Mouse (Mus musculus): ENCODE data around the gene Slc16a13.

Slc16a13 gene

GRCm38 (mm10) chr11:70220731-70221602 lies at the start of gene Slc16a13:
Slc16a13 (minus strand) TSS chr11:70221064.
- peak; percentile 94 to 97 for DNase-seq (ENCODE audit: low spot score in 2 of 2)

DNA sequence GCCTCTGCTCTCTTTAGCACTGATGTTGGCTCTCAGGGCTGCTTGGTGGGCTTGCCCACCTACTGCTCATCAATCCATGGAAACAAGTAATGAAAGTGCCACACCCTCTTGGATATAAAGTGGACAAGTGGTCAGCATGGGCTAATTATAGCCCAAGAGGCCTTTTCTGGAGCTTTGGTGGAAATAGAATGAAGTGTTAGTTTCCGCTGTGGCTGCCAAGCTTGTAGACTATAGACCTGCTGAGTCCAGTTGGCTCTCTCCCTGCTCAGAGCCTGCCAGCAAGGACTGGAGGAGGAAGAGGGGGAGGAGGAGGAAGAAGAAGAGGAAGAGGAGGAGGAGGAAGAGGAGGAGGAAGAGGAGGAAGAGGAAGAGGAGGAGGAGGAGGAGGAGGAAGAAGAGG lies 45.5 kb upstream of the Slc16a13 start:
- no peak for DNase-seq (ENCODE audit: low spot score in 2 of 2)

GRCm38 (mm10) chr11:70265819-70266218 lies 45.0 kb upstream of the Slc16a13 start:
- DNase-seq (ENCODE audit: low spot score in 2 of 2): no peak

- no peak for DNase-seq (ENCODE audit: low spot score in 2 of 2)
These were observed 44.4 kb upstream of the Slc16a13 start for GRCm38 (mm10) chr11:70265252-70265651.

DNA sequence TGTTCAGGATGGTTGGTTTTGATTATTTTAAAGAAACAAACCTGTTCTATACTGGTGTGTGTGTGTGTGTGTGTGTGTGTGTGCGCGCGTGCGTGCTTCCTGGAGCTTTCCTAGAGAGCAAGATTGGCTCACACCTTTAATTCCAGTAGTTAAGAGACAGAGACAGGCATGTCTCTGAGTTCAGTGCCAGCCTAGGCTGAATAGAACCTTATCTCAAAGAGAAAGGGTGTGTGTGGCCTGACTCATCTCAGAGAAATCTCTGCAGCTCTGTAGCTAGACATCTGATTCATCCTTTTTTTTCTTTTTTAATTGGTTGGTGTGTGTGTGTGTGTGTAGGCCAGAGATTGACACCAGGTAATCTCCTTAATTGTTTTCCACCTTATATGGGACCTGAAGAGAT lies 38.2 kb upstream of the Slc16a13 start:
- DNase-seq (ENCODE audit: low spot score in 2 of 2): no peak

DNA sequence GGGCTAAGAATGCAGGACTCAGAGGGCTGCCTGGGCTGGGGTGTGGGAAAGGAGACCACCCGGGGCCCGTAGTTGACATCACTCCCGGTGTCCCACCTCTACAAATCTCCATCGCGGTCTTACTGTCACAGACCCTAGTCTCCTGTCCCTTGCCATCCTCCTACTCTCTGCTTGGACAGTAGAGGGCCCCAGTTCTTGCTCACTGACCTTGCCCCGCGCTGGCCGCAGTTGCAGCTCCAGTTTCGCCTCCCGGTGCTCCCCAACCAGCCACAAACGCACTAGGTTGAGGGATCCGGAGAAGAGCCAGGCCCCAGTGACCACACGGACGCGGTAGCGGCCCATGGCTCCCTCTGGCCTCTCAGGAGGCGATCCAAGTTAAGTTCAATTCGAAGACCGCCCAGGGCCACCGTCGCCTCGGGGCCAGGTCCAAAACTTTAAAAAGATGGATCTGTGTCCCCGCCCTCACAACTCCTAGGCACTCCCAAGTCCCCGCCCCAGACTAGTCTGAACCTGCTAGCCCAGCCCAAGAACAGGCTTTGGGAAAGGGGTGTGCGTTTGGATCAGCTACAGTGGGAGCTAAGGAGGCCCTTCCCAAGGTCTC lies 34.2 kb upstream of the Slc16a13 start, which contains the start of gene Alox12:
Gene Alox12 (minus strand): TSS at position 423 of the 601 bp plus-strand sequence.
- no peak for DNase-seq (ENCODE audit: low spot score in 2 of 2)

- DNase-seq (ENCODE audit: low spot score in 2 of 2): no peak
These were observed 33.5 kb upstream of the Slc16a13 start for GRCm38 (mm10) chr11:70254337-70254736.

- no peak for DNase-seq (ENCODE audit: low spot score in 2 of 2)
These were observed 31.0 kb upstream of the Slc16a13 start for GRCm38 (mm10) chr11:70251853-70252252.

DNA sequence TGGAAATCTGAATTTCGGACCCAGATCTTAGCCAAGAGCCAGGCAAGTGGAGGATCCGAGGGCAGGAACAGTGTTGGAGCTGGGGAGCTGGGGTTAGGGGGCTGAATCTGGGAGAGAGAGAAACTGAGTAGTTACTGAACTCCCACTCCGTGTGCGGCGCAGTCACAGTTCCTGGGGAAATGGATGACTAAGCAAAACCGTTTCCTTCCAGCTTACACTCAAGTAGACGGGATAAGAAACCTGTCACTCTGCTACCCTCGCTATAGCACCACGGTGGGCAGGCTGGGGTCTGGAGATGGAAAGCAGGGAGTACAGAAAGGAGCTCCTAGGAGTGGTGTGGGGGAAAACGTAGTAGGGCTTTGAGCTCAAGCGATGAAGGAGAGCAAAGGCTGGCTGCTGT lies 29.3 kb upstream of the Slc16a13 start:
- DNase-seq (ENCODE audit: low spot score in 2 of 2): no peak

- no peak for DNase-seq (ENCODE audit: low spot score in 2 of 2)
These were observed 26.4 kb upstream of the Slc16a13 start for GRCm38 (mm10) chr11:70247136-70247845.

GRCm38 (mm10) chr11:70242591-70242990 lies 21.7 kb upstream of the Slc16a13 start:
- DNase-seq (ENCODE audit: low spot score in 2 of 2): no peak

DNA sequence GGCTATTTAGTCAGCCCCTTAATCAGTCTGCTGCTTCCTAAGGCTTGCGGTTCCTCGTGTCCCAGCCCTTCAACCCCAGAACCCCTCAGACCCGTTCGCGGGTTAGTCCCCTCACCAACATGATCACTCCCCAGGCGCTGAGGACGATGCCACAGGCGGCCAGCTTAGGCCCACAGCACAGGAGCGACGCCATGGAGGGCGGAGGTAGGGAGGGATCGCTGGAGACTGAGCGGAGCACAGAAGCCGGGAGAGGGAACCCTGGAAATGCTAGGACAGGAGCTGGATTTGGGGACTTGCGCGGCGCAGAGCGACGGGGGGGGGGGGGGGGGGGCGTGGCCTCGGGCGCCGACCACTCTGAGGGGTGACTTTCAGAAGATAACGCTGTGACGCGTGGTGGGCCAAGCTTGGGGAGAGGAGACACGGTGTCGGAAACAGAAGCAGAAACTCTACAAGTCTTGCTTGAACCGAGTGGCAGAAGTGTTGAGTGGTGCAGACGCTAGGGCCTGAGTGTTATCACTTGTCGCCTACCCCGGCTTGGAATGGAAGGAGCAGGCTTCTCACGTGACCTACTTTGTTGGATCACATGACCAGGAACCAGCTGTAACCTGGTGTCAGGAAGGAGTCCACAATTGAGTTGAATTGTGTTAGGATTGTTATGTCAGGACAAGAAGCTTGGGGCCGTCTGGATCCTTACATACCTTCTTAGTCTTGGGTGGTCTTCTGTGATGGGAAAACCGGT lies 18.8 kb upstream of the Slc16a13 start, which contains the start of the genes Gm21988 and Rnasek:
Gene Gm21988 (minus strand): TSS at position 290 of the 739 bp plus-strand sequence.
Gene Rnasek (minus strand): TSS at position 302 of the 739 bp plus-strand sequence.
- peak; percentile 68 to 76 for DNase-seq (ENCODE audit: low spot score in 2 of 2)

GRCm38 (mm10) chr11:70238591-70239440 lies 18.0 kb upstream of the Slc16a13 start:
- no peak for DNase-seq (ENCODE audit: low spot score in 2 of 2)

- DNase-seq (ENCODE audit: low spot score in 2 of 2): peak; percentile 96 to 97
These were observed 16.7 kb upstream of the Slc16a13 start, which contains the start of gene 0610010K14Rik for GRCm38 (mm10) chr11:70237457-70238167. 0610010K14Rik (minus strand) TSS chr11:70237914.

- DNase-seq (ENCODE audit: low spot score in 2 of 2): no peak
These were observed 15.9 kb upstream of the Slc16a13 start for GRCm38 (mm10) chr11:70236717-70237116.

GRCm38 (mm10) chr11:70235254-70235900 lies 14.5 kb upstream of the Slc16a13 start:
- DNase-seq (ENCODE audit: low spot score in 2 of 2): no peak

DNA sequence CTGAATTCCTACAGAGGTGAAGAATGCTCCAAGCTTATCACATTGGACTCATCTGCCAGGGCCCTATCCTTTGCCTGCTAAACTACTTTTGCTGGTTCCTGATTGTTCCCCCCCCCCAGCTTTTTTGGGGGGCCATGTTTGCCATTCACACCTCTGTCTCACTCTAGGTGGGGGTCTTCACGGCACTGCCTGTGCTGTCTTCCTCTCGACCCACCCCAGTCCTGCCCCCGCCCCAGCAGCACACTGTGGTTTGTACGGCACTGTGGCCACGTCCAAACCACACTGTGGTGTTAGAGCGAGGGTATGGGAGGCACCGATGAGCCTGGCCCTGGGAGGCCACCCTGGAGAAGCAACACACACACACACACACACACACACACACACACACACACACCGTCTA lies 13.6 kb upstream of the Slc16a13 start:
- DNase-seq (ENCODE audit: low spot score in 2 of 2): no peak

GRCm38 (mm10) chr11:70234037-70234436 lies 13.2 kb upstream of the Slc16a13 start:
- DNase-seq (ENCODE audit: low spot score in 2 of 2): no peak

- no peak for DNase-seq (ENCODE audit: low spot score in 2 of 2)
These were observed 12.2 kb upstream of the Slc16a13 start for GRCm38 (mm10) chr11:70233016-70233415.

Data from right cerebral cortex, postnatal 36 days (tissue).